Mouse (Mus musculus) activated CD4-positive, CD25-positive, alpha-beta regulatory T cell, adult 4 months (primary cell): ENCODE measurements around the gene Hsd11b1. TPM values are rescaled to one million over a fixed set of nuclear protein-coding genes. Genes with fewer than 3 reads are reported as not detected.

Source experiments
- ATAC-seq: one replicate; pipeline ENCODE4 v1.8.0; 2017
- polyA plus RNA-seq, 2 experiments: library from polyadenylated mRNA; unstranded; fragments of 100-300 nt; shearing (Covaris generic); gene quantifications; one replicate each; pipeline ENCODE4 v1.2.1; 2017

Hsd11b1 gene
- polyA plus RNA-seq, 2 experiments from 2014 or later = 194 to 217 TPM

- no peak for ATAC-seq
Measured at GRCm38 (mm10) chr1:193242863-193243262, 21.0 kb downstream of the Hsd11b1 start.

- no peak for ATAC-seq
Measured at GRCm38 (mm10) chr1:193242238-193242637, 21.6 kb downstream of the Hsd11b1 start.

GRCm38 (mm10) chr1:193241436-193241835 lies 22.4 kb downstream of the Hsd11b1 start:
- no peak for ATAC-seq

GRCm38 (mm10) chr1:193238426-193238825 lies 25.4 kb downstream of the Hsd11b1 start:
- no peak for ATAC-seq

- no peak for ATAC-seq
Measured at GRCm38 (mm10) chr1:193234930-193235329, 28.9 kb downstream of the Hsd11b1 start.

GRCm38 (mm10) chr1:193234130-193234645 lies 29.7 kb downstream of the Hsd11b1 start:
- no peak for ATAC-seq

GRCm38 (mm10) chr1:193232732-193233131 lies 31.1 kb downstream of the Hsd11b1 start:
- ATAC-seq = no peak

- ATAC-seq = no peak
Measured at GRCm38 (mm10) chr1:193230935-193231334, 32.9 kb downstream of the Hsd11b1 start.

GRCm38 (mm10) chr1:193230531-193230930 lies 33.3 kb downstream of the Hsd11b1 start:
- no peak for ATAC-seq

GRCm38 (mm10) chr1:193229570-193229969 lies 34.3 kb downstream of the Hsd11b1 start:
- no peak for ATAC-seq

- no peak for ATAC-seq
Measured at GRCm38 (mm10) chr1:193227537-193227936, 36.3 kb downstream of the Hsd11b1 start.

GRCm38 (mm10) chr1:193226724-193227522 lies 37.0 kb downstream of the Hsd11b1 start:
- no peak for ATAC-seq

- ATAC-seq = peak; percentile 73
Measured at GRCm38 (mm10) chr1:193226114-193226513, 37.8 kb downstream of the Hsd11b1 start.

GRCm38 (mm10) chr1:193225531-193225930 lies 38.3 kb downstream of the Hsd11b1 start:
- ATAC-seq = peak; percentile 30

- ATAC-seq = no peak
Measured at GRCm38 (mm10) chr1:193220408-193220807, 43.5 kb downstream of the Hsd11b1 start.

- ATAC-seq = no peak
Measured at GRCm38 (mm10) chr1:193216000-193216399, 47.9 kb downstream of the Hsd11b1 start.

- ATAC-seq = no peak
Measured at GRCm38 (mm10) chr1:193214053-193214452, 49.8 kb downstream of the Hsd11b1 start.

GRCm38 (mm10) chr1:193211371-193211770 lies 52.5 kb downstream of the Hsd11b1 start:
- ATAC-seq = no peak

- ATAC-seq = peak; percentile 87
Measured at GRCm38 (mm10) chr1:193208178-193208577, 55.7 kb downstream of the Hsd11b1 start.

- ATAC-seq = peak; percentile 65
Measured at GRCm38 (mm10) chr1:193207503-193207902, 56.4 kb downstream of the Hsd11b1 start, which contains the start of gene Lamb3. Gene Lamb3 (plus strand): TSS chr1:193207699.

- ATAC-seq = no peak
Measured at GRCm38 (mm10) chr1:193205431-193205830, 58.4 kb downstream of the Hsd11b1 start.

- ATAC-seq = no peak
Measured at GRCm38 (mm10) chr1:193203821-193204220, 60.1 kb downstream of the Hsd11b1 start.

GRCm38 (mm10) chr1:193201383-193201778 lies 62.5 kb downstream of the Hsd11b1 start, which contains the start of gene Traf3ip3:
Gene Traf3ip3 (minus strand): TSS chr1:193201703.
- peak; percentile 92 for ATAC-seq
